Mouse (Mus musculus): ENCODE measurements around the gene Cd151.

GRCm38 (mm10) chr7:141487141-141487540, 19.9 kb downstream of the Cd151 start:
- TF ChIP-seq CTCF (conservative IDR thresholded peaks at IDR 0.05; ENCODE audit: low read length) (no peak), NANOG (IDR thresholded peaks at IDR 0.05; ENCODE audit: borderline replicate concordance, low read length) (no peak)

All from E14TG2a.4 (cell line).